Mouse (Mus musculus) layer of hippocampus, adult 9-11 months (tissue): ENCODE results near the gene Ltb4r2.

Source experiments
- DNase-seq: peaks from one replicate; pipeline ENCODE4 v3.0.0; 2022

Ltb4r2 gene

GRCm38 (mm10) chr14:55761163-55761562, at the start of gene Ltb4r2:
Ltb4r2 (plus strand) TSS chr14:55761428.
- no peak for DNase-seq

GRCm38 (mm10) chr14:55711786-55712185, 49.4 kb upstream of the Ltb4r2 start:
- no peak for DNase-seq

DNA sequence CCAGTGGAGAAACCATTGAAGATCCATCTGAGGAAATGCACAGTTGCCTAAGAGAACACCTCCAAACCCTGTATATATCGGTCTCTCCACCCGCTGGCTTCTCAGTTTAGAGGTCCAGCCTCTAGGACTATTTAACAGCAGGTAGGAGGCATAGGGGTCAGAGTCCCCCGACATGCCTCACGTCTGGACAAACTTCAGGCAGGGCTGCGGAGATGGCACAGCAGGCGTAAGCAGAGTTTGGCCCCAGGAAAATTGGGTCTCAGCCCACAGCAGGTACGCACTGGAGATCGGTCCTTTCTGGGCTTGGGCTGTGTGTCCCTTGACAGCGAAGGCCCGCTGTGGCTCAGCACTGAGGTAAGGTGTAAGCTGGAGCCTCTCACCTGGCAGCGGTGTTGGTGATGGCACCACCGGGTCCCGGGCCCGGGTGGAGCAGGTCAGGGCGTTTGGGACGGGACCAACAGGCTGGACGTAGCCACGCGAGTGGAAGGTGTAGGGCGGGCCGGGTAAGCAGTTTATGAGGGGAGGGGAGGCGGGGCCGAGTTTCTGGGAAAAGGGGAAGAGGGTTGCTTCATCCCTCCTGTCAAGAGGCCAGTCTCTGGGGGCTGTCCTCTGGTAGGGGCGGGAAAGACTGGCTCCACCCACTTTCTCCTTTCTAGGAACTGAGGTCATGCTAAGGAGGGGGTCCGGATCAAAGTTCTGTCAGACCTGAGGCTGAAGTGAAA, 48.1 kb upstream of the Ltb4r2 start:
- no peak for DNase-seq

DNA sequence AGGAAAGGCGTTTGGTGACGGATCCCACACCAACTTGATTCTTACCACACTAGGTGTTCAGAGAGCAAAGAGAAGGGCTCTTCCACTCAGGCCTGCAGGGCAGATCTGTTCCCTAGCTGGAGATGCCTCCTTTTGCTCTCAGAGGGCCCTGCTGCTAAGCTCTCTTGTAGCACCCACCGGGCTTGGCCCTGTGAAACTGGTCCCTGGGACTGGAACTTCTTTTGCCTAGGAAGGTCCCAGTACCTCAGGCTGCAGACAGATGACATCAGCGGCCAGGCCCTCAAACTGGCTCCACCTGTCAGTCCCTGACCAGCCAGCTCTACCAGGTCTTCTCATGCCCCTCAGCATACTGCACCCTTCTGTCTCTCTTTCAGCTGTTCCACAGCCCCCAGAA, 47.5 kb upstream of the Ltb4r2 start, which contains the start of gene Tgm1:
Gene Tgm1, minus strand, starts transcription at position 198 of the 394 bp plus-strand sequence.
- no peak for DNase-seq

- DNase-seq, result no peak
Observed at GRCm38 (mm10) chr14:55714893-55715292, 46.3 kb upstream of the Ltb4r2 start.

DNA sequence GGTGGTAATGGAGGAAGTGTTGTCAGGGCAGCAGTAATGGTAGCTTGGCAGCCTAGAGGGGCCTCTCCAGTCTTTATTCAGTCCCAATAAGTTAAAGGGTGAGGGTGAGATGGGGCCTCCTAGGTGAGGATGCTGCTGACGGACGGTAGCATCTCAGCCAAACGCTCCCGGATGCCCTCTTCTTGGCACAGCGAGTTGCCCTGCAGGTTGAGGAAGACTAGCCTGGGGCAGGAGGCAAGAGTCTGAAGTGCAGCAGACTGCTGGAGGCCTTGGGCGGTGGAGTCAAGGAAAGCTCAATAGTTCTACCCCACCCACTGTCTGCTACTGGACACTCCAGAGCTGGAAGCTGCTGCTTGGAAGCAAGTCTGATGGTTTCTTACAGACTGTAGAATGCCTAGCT, 45.0 kb upstream of the Ltb4r2 start:
- no peak for DNase-seq

DNA sequence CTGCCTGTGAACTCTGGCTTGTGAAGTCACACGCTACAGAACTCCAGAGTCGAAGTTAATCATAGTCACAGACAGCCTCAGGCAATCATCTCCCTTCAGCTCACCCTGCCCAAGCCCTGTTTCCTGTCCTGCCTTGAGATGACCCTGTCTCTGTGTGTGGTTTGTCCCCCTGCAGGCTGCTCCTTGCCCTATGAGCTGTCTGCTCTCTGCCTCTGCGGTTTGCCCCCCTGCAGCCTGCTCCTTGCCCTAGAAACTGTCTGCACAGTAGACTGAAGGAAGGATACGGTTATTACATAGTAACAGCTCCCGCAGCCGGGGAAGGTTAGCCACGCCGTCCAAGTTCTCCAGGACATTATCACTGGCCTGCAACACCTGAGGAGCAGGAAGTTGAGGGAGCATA, 44.3 kb upstream of the Ltb4r2 start:
- DNase-seq, result no peak

DNA sequence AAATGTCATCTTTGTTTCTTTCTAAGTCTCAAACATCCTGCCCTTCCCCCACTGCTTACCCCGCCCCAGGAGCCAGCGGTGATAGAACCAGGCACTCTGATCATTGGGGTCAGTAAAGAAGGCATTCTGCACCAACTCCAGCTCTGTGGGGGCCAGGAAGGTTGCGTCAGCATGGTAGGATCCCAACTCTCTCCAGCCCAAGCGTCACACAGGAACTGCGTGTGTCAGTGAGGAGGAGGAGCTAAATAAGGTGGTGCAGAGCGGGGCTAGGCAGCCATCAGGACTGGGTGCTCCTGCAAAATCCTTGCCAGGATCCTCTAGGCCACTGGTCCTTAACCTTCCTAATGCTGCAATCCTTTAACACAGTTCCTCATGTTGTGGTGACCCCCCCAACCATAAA, 41.5 kb upstream of the Ltb4r2 start:
- DNase-seq, result no peak

GRCm38 (mm10) chr14:55720666-55721065, 40.6 kb upstream of the Ltb4r2 start:
- no peak for DNase-seq

DNA sequence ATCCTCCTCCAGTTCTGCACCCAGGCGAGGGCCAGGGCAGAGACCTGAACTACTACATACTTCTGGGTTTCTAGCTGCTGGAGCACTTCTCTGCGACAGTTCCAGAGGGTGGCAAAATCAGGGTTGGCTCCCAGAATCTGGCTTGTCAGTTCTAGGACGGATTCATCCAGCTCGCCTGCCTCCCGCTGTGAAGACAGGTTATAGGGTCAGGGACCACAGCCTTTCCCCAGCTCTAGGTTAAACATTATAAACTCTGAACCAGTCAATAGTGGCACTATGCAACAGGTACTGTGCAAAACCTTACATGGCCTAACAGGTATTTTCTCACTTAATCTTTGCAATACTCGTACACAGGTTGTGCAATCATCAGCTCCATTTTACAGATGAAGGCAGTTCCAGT, 40.2 kb upstream of the Ltb4r2 start:
- DNase-seq, result no peak

DNA sequence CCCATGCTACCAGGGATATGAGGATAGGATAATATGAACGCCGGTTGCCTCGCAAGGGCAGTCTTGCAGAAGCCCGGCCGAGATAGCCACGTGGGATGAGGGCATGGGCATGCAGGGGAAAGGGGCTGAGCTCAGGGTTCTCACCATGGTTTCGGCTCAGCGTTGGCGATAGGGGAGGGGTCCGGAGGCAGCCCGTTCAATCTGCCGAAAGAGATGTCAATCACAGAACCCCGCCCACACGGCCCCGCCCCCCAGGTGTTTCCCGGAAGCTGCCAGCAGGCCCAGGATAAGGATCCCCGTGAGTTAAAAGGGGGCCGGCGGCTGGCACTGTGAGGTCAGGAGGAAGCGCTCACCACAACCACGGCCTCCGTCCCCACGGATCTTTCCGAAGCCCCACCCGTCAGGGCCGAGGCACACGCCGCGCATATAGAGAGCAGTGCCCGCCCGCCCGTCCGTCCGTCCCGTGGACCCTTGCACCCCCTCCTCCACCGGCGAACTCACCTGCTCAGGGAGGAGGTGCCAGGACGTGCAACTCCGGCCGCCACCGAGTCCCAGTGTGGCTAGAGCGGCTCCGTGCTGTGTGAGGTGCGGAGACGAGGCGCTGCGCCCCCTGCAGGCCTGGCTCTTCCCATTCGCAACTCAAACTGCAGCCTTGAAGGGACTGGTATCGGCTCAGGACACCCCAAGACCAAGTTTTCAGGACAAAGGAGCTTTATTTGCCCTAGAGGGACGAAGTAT, 39.4 kb upstream of the Ltb4r2 start, which contains the start of gene Rabggta:
Gene Rabggta, minus strand, starts transcription at position 564 of the 738 bp plus-strand sequence.
- peak; percentile 94 for DNase-seq

DNA sequence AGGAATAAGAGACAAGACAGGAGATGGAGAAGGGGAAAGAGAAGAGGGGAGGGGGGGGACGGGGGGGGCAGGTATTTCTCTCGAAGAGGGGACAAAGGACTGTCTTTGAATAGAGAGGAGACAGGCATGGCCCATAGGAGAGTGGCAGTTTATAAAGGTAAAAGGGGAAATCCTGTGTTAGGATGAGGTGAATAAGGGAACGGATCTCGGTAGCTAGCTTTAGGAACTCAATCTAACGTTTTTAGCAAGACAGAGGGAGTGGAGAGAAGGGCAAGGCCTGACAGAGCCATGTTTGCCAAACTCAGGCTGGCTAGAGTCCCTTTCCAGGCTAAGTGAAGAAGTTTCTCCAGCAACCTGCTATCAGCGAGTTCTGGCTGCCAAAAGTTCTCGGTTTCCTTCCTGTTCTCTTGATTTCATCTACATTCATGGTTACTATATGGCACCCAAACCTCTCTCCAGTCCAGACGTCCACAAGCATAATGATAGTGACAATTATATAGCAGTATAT, 38.7 kb upstream of the Ltb4r2 start:
- no peak for DNase-seq

DNA sequence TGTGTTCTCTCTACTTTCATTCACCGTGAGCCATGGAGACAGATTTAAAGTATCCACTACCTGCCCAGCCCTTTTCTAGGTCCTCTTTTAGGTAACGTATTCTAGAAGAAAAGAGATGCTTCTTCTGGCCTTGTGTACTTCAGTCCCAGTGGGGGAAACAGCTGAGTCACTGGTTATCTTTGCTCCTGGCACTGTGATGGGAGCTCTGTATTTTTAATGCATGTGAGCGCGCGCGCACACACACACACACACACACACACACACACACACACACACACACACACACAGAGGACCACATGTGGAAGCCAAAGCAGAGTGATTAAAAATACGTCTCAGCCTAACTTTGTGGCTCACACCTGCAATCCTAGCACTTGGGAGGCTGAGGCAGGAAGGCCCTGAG, 37.8 kb upstream of the Ltb4r2 start:
- no peak for DNase-seq

- no peak for DNase-seq
Observed at GRCm38 (mm10) chr14:55724411-55724871, 36.8 kb upstream of the Ltb4r2 start.

- no peak for DNase-seq
Observed at GRCm38 (mm10) chr14:55726261-55726660, 35.0 kb upstream of the Ltb4r2 start.

GRCm38 (mm10) chr14:55727889-55728685, 33.1 kb upstream of the Ltb4r2 start:
- no peak for DNase-seq

DNA sequence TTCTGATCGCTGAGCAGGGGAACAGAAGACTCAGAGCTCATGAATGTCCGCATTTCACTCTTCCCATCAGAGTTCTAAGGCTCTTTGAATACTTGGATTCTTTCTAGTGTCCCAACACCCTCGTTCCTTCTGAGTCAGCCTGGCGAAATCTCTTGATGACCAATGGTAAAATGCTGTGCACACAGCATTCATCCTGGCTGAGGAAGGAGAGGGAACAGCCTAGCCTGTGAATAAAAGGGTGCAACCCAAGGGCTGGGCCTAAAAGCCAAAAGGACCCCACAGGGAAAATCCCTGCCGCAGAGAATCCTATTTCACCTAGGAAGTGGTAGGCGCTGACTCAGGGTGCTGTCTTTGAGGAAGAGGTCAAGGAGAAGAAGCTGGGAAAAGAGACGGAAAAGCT, 31.1 kb upstream of the Ltb4r2 start:
- no peak for DNase-seq

DNA sequence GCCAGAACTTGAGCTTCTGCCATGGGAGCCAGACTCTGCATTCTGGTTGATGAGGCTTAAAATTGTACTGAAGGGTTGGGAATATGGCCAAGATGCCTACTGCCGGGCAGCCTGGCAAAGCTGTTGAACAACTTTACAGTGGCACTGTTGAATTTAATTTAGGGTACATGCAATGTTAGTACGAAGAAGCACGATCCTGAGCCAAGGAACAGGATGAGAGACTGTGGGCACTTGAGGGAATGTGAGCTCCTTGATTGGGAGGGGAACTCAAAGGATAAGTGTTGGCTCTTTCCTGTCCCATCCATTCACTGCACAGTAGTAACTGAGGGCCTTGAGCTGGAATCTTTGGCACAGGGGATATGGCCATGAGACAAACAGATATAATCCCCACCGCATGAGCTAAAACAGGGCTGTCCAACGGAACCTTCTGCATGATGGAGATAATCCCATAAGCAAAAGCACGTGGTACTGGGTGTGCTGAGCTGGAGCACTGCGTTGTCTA, 30.6 kb upstream of the Ltb4r2 start:
- DNase-seq, result peak; percentile 55

DNA sequence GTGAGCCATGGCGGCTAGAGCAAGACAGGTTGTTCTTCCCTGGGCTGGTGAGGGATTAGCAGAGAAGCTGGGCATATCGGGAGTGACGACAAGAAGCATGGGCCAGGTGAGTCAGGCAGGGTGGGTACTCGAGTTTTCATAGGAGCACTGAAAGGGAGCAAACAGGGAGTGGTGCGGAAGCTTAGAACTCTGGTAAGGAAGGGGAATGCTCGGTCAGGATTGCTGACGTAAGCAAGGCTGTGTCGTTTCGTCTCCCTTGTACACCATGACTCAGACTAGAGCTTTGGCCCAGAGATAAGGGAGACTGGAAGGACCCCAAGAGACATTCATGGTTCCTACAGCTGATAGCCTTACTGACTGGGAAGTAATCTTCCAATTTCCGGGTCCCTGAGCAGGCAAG, 27.3 kb upstream of the Ltb4r2 start:
- DNase-seq, result no peak

DNA sequence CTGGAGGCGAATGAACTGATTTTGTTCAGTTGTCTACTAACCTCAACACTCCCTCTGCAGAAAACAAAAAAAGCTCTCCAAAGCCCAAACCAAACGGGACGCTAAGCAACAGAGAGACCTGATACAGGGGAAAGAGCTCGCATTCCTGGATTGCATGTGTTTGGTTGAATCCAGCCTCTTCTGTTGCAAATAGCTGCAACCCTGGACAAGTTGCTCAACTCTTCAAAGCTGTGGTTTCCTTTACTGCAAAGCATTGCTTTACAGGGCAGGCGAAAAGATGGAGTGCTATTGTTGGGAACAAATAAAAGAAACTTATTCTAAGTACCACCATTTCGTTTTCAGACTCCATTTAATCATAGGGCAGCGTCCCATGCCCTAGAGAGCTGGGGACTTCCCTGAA, 26.4 kb upstream of the Ltb4r2 start:
- DNase-seq, result no peak

GRCm38 (mm10) chr14:55735334-55735733, 25.9 kb upstream of the Ltb4r2 start:
- DNase-seq, result no peak

DNA sequence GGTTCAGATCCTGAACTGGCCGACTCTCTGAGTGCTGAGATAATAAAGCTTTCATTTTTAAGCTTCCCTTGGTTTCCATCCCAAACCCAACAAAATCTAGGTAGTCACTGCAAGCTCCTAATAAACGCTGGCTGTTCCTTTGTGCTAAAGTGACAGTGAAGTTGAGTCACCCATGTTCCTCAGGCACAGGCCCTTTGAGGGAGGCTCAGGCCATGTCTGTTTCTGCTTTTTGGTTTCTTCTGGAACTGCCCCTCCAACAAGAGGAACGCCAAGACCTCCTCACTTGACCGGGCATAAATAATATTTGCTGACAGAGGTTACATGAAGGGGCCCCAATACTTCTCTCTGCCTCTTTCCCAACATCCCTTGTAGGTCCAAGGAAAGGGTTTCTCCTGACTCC, 25.5 kb upstream of the Ltb4r2 start:
- DNase-seq, result no peak

GRCm38 (mm10) chr14:55737086-55737687, 24.0 kb upstream of the Ltb4r2 start:
- no peak for DNase-seq
